Mouse (Mus musculus): ENCODE measurements at regions not wholly inside any gene's neighbourhood (a gene's known extent, or its start where the extent isn't known, plus 50 kb on each side); places are given as distances from the start of the nearest gene placed in this dataset.

DNA sequence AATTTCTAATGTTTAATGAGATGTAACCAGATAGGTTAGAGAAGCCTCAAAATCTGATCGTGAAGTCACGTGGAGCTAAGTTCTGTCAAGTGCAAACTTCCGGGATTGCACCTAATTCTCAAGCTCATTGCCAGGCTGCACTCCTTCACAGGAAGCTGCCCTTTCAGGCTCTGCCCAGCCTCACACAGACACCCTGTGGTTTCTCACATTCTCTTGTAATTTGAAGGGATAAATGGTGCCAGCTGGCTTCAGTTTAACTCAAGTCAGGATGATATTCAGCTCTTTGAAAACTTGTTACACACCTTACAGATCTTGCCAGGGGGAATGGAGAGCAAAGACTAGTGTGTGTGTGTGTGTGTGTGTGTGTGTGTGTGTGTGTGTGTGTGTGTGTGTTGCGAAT, 529.3 kb upstream of the Tle4 start:
- WGBS, result 65% methylated on average over 4 of the region's 4 CpGs
- Histone ChIP-seq H3K36me3 (ENCODE audit: control insufficient read depth, insufficient read depth) (no peaks in the 10 kb centered on the region), H3K27ac (ENCODE audit: low read depth, low read length) (no peak overlapping the region), H3K9me3 (ENCODE audit: control insufficient read depth) (no peaks in the 10 kb centered on the region), H3K4me2 (replicated peaks; ENCODE audit: low read depth) (no peak overlapping the region), H3K9ac (ENCODE audit: low read depth, low read length) (no peak overlapping the region), H3K4me3 (ENCODE audit: low read depth, low read length) (no peak overlapping the region), H3K27me3 (replicated peaks; ENCODE audit: control insufficient read depth, insufficient read depth, low read length) (no peaks in the 10 kb centered on the region), H3K4me1 (replicated peaks; ENCODE audit: control insufficient read depth, insufficient read depth, low read length) (no peaks in the 10 kb centered on the region)
- ATAC-seq, result no peak
- TF ChIP-seq CTCF (IDR thresholded peaks at IDR 0.05; ENCODE audit: low read depth), result no peak

DNA sequence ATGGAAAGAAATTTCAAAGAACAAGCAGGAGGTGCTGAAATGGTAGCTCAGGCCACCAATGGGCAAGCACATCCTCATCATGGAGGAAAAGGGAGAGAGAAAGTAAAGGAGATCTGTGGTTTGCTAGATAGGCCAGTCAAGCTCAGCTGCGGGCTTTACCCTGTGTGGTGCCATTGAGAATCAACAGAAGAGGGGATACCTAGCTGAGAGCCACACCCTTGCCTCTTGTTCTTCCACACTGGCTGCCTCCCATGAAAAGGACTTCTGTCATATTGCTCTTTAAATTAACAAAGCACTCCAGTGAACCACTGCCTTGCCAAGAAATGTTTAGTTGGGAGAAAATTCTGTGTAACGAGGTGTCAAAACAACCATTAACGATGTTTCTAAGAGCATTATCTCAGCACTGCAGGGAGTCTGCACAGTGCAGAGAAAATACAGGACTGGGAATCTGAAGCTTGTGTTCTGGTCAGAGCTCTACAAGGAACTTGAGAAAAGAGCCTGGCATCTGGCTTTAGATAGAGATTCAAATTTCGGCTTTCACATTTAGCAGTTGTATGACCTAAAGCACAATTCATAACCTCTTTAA, 510.7 kb upstream of the Tle4 start:
- ATAC-seq, result no peak
- no peaks in the 10 kb centered on the region for H3K9me3 ChIP-seq (ENCODE audit: control insufficient read depth)
- WGBS, result 82% methylated on average over 4 of the region's 4 CpGs
- H3K36me3 ChIP-seq (ENCODE audit: control insufficient read depth, insufficient read depth), result no peaks in the 10 kb centered on the region
- H3K4me2 ChIP-seq (replicated peaks; ENCODE audit: low read depth), result no peak overlapping the region
- no peak overlapping the region for H3K9ac ChIP-seq (ENCODE audit: low read depth, low read length)
- no peaks in the 10 kb centered on the region for H3K4me1 ChIP-seq (replicated peaks; ENCODE audit: control insufficient read depth, insufficient read depth, low read length)
- H3K27ac ChIP-seq (ENCODE audit: low read depth, low read length), result no peak overlapping the region
- TF ChIP-seq CTCF (IDR thresholded peaks at IDR 0.05; ENCODE audit: low read depth), result no peak
- H3K27me3 ChIP-seq (replicated peaks; ENCODE audit: control insufficient read depth, insufficient read depth, low read length), result no peaks in the 10 kb centered on the region
- H3K4me3 ChIP-seq (ENCODE audit: low read depth, low read length), result no peak overlapping the region

DNA sequence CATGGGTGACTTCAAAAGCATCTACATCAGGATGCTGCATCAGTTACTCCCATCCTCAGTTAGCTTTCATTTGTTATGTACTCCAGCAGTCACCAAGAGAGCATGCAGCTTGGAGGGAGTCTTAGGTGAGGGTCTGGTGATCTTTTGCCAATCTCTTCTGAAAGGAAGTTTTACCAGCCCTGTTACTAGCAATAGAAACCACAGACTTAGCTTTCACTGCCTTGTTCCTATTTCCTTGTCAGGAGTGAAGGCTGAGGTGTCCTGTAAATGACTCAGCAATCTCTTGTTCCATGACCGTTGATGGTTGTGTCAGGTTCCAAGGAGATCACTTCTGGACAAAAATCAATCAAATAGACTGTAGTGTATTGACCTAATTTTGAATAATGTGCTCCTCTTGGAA, 497.2 kb upstream of the Tle4 start:
- Histone ChIP-seq H3K4me3 (ENCODE audit: low read depth, low read length) (no peak overlapping the region), H3K4me1 (replicated peaks; ENCODE audit: control insufficient read depth, insufficient read depth, low read length) (no peaks in the 10 kb centered on the region), H3K27me3 (replicated peaks; ENCODE audit: control insufficient read depth, insufficient read depth, low read length) (no peaks in the 10 kb centered on the region), H3K4me2 (replicated peaks; ENCODE audit: low read depth) (no peak overlapping the region), H3K9me3 (ENCODE audit: control insufficient read depth) (no peaks in the 10 kb centered on the region), H3K36me3 (ENCODE audit: control insufficient read depth, insufficient read depth) (no peaks in the 10 kb centered on the region), H3K27ac (ENCODE audit: low read depth, low read length) (no peak overlapping the region), H3K9ac (ENCODE audit: low read depth, low read length) (no peak overlapping the region)
- no peak for ATAC-seq
- 64% methylated on average over 1 of the region's 1 CpGs for WGBS
- no peak for TF ChIP-seq CTCF (IDR thresholded peaks at IDR 0.05; ENCODE audit: low read depth)

DNA sequence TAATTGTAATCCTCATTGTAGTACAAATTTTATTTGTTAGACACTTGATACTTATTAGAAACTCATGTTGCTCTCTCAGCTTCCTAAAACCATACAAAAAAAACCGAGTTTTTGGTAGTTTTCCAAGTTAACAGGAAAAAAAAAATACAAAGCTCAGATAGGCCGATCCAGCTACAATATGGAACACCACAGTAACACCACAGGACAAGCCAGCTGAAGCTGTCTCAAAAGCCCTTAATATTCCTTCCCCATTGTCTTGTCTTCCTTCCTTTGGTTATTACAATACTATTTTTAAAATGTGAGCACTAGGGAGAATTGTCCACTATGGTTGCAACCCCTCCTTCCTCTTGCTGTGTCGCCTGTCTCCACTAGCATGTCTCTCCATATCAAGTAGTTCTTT, 495.7 kb upstream of the Tle4 start:
- no peak for ATAC-seq
- Histone ChIP-seq H3K4me3 (ENCODE audit: low read depth, low read length) (no peak overlapping the region), H3K27me3 (replicated peaks; ENCODE audit: control insufficient read depth, insufficient read depth, low read length) (no peaks in the 10 kb centered on the region), H3K27ac (ENCODE audit: low read depth, low read length) (no peak overlapping the region), H3K9me3 (ENCODE audit: control insufficient read depth) (no peaks in the 10 kb centered on the region), H3K4me2 (replicated peaks; ENCODE audit: low read depth) (no peak overlapping the region), H3K4me1 (replicated peaks; ENCODE audit: control insufficient read depth, insufficient read depth, low read length) (no peaks in the 10 kb centered on the region), H3K36me3 (ENCODE audit: control insufficient read depth, insufficient read depth) (no peaks in the 10 kb centered on the region), H3K9ac (ENCODE audit: low read depth, low read length) (no peak overlapping the region)
- WGBS, result 58% methylated on average over 3 of the region's 3 CpGs
- TF ChIP-seq CTCF (IDR thresholded peaks at IDR 0.05; ENCODE audit: low read depth), result no peak

DNA sequence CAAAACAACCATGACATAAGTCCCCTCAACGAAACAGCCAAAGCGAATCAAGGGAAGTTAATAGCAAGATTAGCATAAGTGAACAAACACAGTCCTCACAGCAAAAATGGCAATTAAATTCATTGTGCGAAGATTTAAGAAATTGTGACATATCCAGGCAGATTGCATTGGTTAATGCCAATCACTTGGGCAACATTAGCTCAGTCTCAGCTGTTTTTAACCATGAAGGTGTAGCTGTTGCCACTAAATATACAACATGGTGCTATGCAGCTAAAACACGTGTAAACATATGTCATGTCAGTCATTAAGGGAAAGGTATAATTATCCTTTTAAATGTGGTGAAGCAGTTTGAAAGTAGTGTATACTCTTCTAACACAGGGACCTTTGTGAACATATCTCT, 482.8 kb upstream of the Tle4 start:
- WGBS, result 88% methylated on average over 4 of the region's 4 CpGs
- Histone ChIP-seq H3K9me3 (ENCODE audit: control insufficient read depth) (no peaks in the 10 kb centered on the region), H3K4me1 (replicated peaks; ENCODE audit: control insufficient read depth, insufficient read depth, low read length) (no peaks in the 10 kb centered on the region), H3K27me3 (replicated peaks; ENCODE audit: control insufficient read depth, insufficient read depth, low read length) (no peaks in the 10 kb centered on the region), H3K4me2 (replicated peaks; ENCODE audit: low read depth) (no peak overlapping the region), H3K27ac (ENCODE audit: low read depth, low read length) (no peak overlapping the region), H3K4me3 (ENCODE audit: low read depth, low read length) (no peak overlapping the region), H3K36me3 (ENCODE audit: control insufficient read depth, insufficient read depth) (no peaks in the 10 kb centered on the region), H3K9ac (ENCODE audit: low read depth, low read length) (no peak overlapping the region)
- no peak for ATAC-seq
- TF ChIP-seq CTCF (IDR thresholded peaks at IDR 0.05; ENCODE audit: low read depth), result no peak

DNA sequence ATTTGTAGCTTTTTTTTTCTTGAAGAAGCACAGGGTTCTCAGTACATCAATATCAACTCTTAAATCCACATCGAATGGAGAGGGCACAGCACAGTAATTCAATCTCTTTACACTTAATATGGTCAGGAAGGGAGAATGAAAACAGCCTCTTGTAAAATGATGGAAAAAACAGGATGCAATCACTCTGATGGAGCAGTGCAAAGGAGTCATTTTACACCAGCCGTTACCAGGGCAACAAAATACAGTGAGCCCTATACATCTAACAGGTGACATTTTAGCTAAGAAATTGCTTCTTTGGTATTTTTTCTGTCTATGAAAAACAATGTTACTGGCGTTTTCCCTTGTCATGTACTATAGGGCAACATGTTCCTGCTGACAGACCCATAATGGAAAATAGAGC, 459.9 kb upstream of the Tle4 start:
- Histone ChIP-seq H3K4me1 (replicated peaks; ENCODE audit: control insufficient read depth, insufficient read depth, low read length) (no peaks in the 10 kb centered on the region), H3K9me3 (ENCODE audit: control insufficient read depth) (no peaks in the 10 kb centered on the region), H3K27me3 (replicated peaks; ENCODE audit: control insufficient read depth, insufficient read depth, low read length) (no peaks in the 10 kb centered on the region), H3K27ac (ENCODE audit: low read depth, low read length) (no peak overlapping the region), H3K36me3 (ENCODE audit: control insufficient read depth, insufficient read depth) (no peaks in the 10 kb centered on the region), H3K9ac (ENCODE audit: low read depth, low read length) (no peak overlapping the region), H3K4me2 (replicated peaks; ENCODE audit: low read depth) (no peak overlapping the region), H3K4me3 (ENCODE audit: low read depth, low read length) (no peak overlapping the region)
- WGBS, result 89% methylated on average over 3 of the region's 3 CpGs
- ATAC-seq, result no peak
- TF ChIP-seq CTCF (IDR thresholded peaks at IDR 0.05; ENCODE audit: low read depth), result no peak

DNA sequence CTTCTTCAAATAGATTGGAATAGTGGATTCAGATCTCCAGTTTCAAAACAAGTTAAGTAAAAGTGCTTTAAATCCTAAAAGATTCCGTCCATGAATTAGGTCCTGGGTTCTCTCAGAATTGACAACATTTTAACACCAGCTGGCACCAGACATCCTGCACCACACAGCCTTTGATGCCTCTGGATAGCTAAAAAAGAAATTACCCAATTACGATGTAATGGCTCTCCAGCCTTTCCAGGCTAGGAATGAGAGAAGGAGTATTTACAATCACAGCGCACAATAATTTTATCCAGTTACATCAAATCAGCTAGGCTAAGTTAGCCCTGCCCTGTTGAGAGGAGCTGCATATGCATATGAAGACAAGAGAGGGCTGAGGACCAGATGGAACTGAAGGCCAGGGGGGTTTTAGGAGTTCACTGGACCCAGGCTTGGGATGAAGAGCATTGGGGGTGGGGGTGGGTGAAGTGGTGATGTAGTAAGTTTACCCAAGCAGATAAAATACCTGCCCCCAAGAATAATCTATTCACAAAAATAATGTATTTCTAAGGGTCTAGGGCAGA, 455.8 kb upstream of the Tle4 start:
- no peak for ATAC-seq
- Histone ChIP-seq H3K27ac (ENCODE audit: low read depth, low read length) (no peak overlapping the region), H3K4me1 (replicated peaks; ENCODE audit: control insufficient read depth, insufficient read depth, low read length) (no peaks in the 10 kb centered on the region), H3K4me3 (ENCODE audit: low read depth, low read length) (no peak overlapping the region), H3K4me2 (replicated peaks; ENCODE audit: low read depth) (no peak overlapping the region), H3K27me3 (replicated peaks; ENCODE audit: control insufficient read depth, insufficient read depth, low read length) (no peaks in the 10 kb centered on the region), H3K36me3 (ENCODE audit: control insufficient read depth, insufficient read depth) (no peaks in the 10 kb centered on the region), H3K9me3 (ENCODE audit: control insufficient read depth) (no peaks in the 10 kb centered on the region), H3K9ac (ENCODE audit: low read depth, low read length) (no peak overlapping the region)
- 59% methylated on average over 3 of the region's 3 CpGs for WGBS
- no peak for TF ChIP-seq CTCF (IDR thresholded peaks at IDR 0.05; ENCODE audit: low read depth)
